Mouse (Mus musculus) stomach, embryonic 15.5 days (tissue): ENCODE results near the gene BC030870. TPM values are rescaled to one million over a fixed set of nuclear protein-coding genes. Genes with fewer than 3 reads are reported as not detected.
A peak's percentile ranks its signal among the peaks of the same experiment; 100 is the strongest.
"Not testable (repeated sequence)": the region's sequence is repeated elsewhere in the genome, so short reads cannot be mapped to it uniquely, and the experiment has no call there.

Experiments used
- ATAC-seq: fragments of 200-750 bp; cut with Nextera tagmentation; 2 replicates; pipeline ENCODE4 v1.8.0; 2017; ENCODE audit warnings: low read depth, moderate number of reproducible peaks, moderate TSS enrichment; ENCODE audit not compliant: insufficient read depth, low FRiP score
- H3K27ac ChIP-seq: fragments of 300-500 bp; sonication (generic); 2 replicates; pipeline ENCODE4 v1.5.1; 2015; ENCODE audit warnings: mild to moderate bottlenecking, inconsistent platforms
- H3K27me3 ChIP-seq: fragments of 300-500 bp; sonication (generic); replicated peaks from 2 replicates; pipeline ENCODE4 v1.6.1; 2015; ENCODE audit warnings: inconsistent platforms
- H3K36me3 ChIP-seq: fragments of 300-500 bp; sonication (generic); 2 replicates; pipeline ENCODE4 v1.6.1; 2015; ENCODE audit warnings: inconsistent platforms
- H3K4me1 ChIP-seq: fragments of 300-500 bp; sonication (generic); 2 replicates; pipeline ENCODE4 v1.6.1; 2015; ENCODE audit warnings: inconsistent platforms
- H3K4me2 ChIP-seq: fragments of 300-500 bp; sonication (generic); 2 replicates; pipeline ENCODE4 v1.6.1; 2015; ENCODE audit warnings: mild to moderate bottlenecking, inconsistent platforms
- H3K4me3 ChIP-seq: fragments of 300-500 bp; sonication (generic); replicated peaks from 2 replicates; pipeline ENCODE4 v1.5.1; 2015; ENCODE audit warnings: inconsistent platforms
- H3K9ac ChIP-seq: fragments of 300-500 bp; sonication (generic); 2 replicates; pipeline ENCODE4 v1.6.1; 2015; ENCODE audit warnings: inconsistent platforms
- H3K9me3 ChIP-seq: fragments of 300-500 bp; sonication (generic); 2 replicates; pipeline ENCODE4 v1.6.1; 2016; ENCODE audit warnings: inconsistent platforms
- WGBS: fragments of 180-500 bp; shearing (Covaris S2); methylation state at CpG from one replicate; pipeline ENCODE4 v1.1.7; 2015; 5-methylcytosine and 5-hydroxymethylcytosine counted together
- polyA plus RNA-seq: library from polyadenylated mRNA; unstranded; fragments of >200 nt; fragmentation: Nextera tagmentation; extraction: Ambion mirVana; gene quantifications from 2 replicates; pipeline ENCODE4 v1.2.1, GENCODE M21; 2015

BC030870 gene
- polyA plus RNA-seq, result 9.8 and 12.5 TPM in 2 replicates

- H3K27ac ChIP-seq, result peak within 1 kb of the TSS; percentile 16; the same call in 1 of the 2 replicates
- no peaks in the 10 kb centered on the region for H3K4me1 ChIP-seq
- peak; percentile 88 for ATAC-seq
- peak within 1 kb of the TSS; percentile 29 for H3K4me3 ChIP-seq
- no peaks in the 10 kb centered on the region for H3K9me3 ChIP-seq
- H3K4me2 ChIP-seq, result peak within 1 kb of the TSS; percentile 32
- H3K9ac ChIP-seq, result no peak within 1 kb of the TSS
- H3K27me3 ChIP-seq, result no peaks in the 10 kb centered on the region
- H3K36me3 ChIP-seq, result no peaks in the 10 kb centered on the region
- WGBS, result 31% methylated on average over 15 of the region's 15 CpGs
Observed at GRCm38 (mm10) chr8:65129199-65129788, at the start of gene BC030870. Gene BC030870, minus strand, starts transcription at chr8:65129563.

GRCm38 (mm10) chr8:65174746-65175476 lies 45.5 kb upstream of the BC030870 start:
- H3K4me2 ChIP-seq, result no peak overlapping the region
- no peak overlapping the region for H3K9ac ChIP-seq
- no peaks in the 10 kb centered on the region for H3K9me3 ChIP-seq
- 71% methylated on average over 3 of the region's 3 CpGs for WGBS
- H3K27ac ChIP-seq, result no peak overlapping the region
- ATAC-seq, result no peak
- no peak overlapping the region for H3K4me3 ChIP-seq
- no peaks in the 10 kb centered on the region for H3K4me1 ChIP-seq
- H3K27me3 ChIP-seq, result no peaks in the 10 kb centered on the region
- H3K36me3 ChIP-seq, result no peaks in the 10 kb centered on the region

- no peak overlapping the region for H3K4me3 ChIP-seq
- H3K4me1 ChIP-seq, result no peaks in the 10 kb centered on the region
- no peaks in the 10 kb centered on the region for H3K9me3 ChIP-seq
- no peaks in the 10 kb centered on the region for H3K27me3 ChIP-seq
- H3K27ac ChIP-seq, result no peak overlapping the region
- no peak overlapping the region for H3K9ac ChIP-seq
- 85% methylated on average over 3 of the region's 3 CpGs for WGBS
- no peaks in the 10 kb centered on the region for H3K36me3 ChIP-seq
- ATAC-seq, result no peak
- H3K4me2 ChIP-seq, result no peak overlapping the region
Observed at GRCm38 (mm10) chr8:65169184-65169583, 39.8 kb upstream of the BC030870 start.

GRCm38 (mm10) chr8:65160676-65161075 lies 31.3 kb upstream of the BC030870 start:
- not testable (repeated sequence) for H3K9ac ChIP-seq, H3K36me3 ChIP-seq, H3K4me1 ChIP-seq, H3K27me3 ChIP-seq, ATAC-seq, H3K27ac ChIP-seq, H3K4me2 ChIP-seq, H3K9me3 ChIP-seq, H3K4me3 ChIP-seq
- 53% methylated on average over 1 of the region's 1 CpGs for WGBS

- no peak overlapping the region for H3K9ac ChIP-seq
- no peak overlapping the region for H3K4me2 ChIP-seq
- WGBS, result 65% methylated on average over 14 of the region's 14 CpGs
- H3K4me3 ChIP-seq, result no peak overlapping the region
- no peaks in the 10 kb centered on the region for H3K36me3 ChIP-seq
- no peak for ATAC-seq
- no peaks in the 10 kb centered on the region for H3K27me3 ChIP-seq
- H3K27ac ChIP-seq, result no peak overlapping the region
- no peaks in the 10 kb centered on the region for H3K4me1 ChIP-seq
- H3K9me3 ChIP-seq, result no peaks in the 10 kb centered on the region
Observed at GRCm38 (mm10) chr8:65159096-65159748, 29.9 kb upstream of the BC030870 start.

- no peak overlapping the region for H3K4me2 ChIP-seq
- H3K27me3 ChIP-seq, result no peaks in the 10 kb centered on the region
- 61% methylated on average over 4 of the region's 4 CpGs for WGBS
- no peak for ATAC-seq
- no peak overlapping the region for H3K9ac ChIP-seq
- no peak overlapping the region for H3K27ac ChIP-seq
- no peak overlapping the region for H3K4me3 ChIP-seq
- no peaks in the 10 kb centered on the region for H3K36me3 ChIP-seq
- H3K4me1 ChIP-seq, result no peaks in the 10 kb centered on the region
- no peaks in the 10 kb centered on the region for H3K9me3 ChIP-seq
Observed at GRCm38 (mm10) chr8:65157901-65158300, 28.5 kb upstream of the BC030870 start.

- no peak overlapping the region for H3K9ac ChIP-seq
- no peaks in the 10 kb centered on the region for H3K27me3 ChIP-seq
- no peaks in the 10 kb centered on the region for H3K36me3 ChIP-seq
- no peak for ATAC-seq
- WGBS, result 65% methylated on average over 3 of the region's 3 CpGs
- H3K27ac ChIP-seq, result no peak overlapping the region
- no peak overlapping the region for H3K4me3 ChIP-seq
- H3K4me2 ChIP-seq, result no peak overlapping the region
- H3K9me3 ChIP-seq, result no peaks in the 10 kb centered on the region
- H3K4me1 ChIP-seq, result no peaks in the 10 kb centered on the region
Observed at GRCm38 (mm10) chr8:65138830-65139466, 9.6 kb upstream of the BC030870 start.

- no peaks in the 10 kb centered on the region for H3K4me1 ChIP-seq
- H3K27ac ChIP-seq, result no peak overlapping the region
- H3K9me3 ChIP-seq, result no peaks in the 10 kb centered on the region
- ATAC-seq, result 0 out of 2 replicates have a peak, but pooled peaks have one; percentile 5
- H3K36me3 ChIP-seq, result no peaks in the 10 kb centered on the region
- no peak overlapping the region for H3K9ac ChIP-seq
- no peaks in the 10 kb centered on the region for H3K27me3 ChIP-seq
- no peak overlapping the region for H3K4me2 ChIP-seq
- WGBS, result 73% methylated on average over 3 of the region's 3 CpGs
- H3K4me3 ChIP-seq, result no peak overlapping the region
Observed at GRCm38 (mm10) chr8:65126454-65126853, 2.9 kb downstream of the BC030870 start.

- H3K4me3 ChIP-seq, result no peak overlapping the region
- H3K4me2 ChIP-seq, result no peak overlapping the region
- H3K27ac ChIP-seq, result no peak overlapping the region
- WGBS, result 55% methylated on average over 1 of the region's 1 CpGs
- H3K27me3 ChIP-seq, result no peaks in the 10 kb centered on the region
- H3K36me3 ChIP-seq, result no peaks in the 10 kb centered on the region
- no peaks in the 10 kb centered on the region for H3K4me1 ChIP-seq
- no peak overlapping the region for H3K9ac ChIP-seq
- ATAC-seq, result 0 out of 2 replicates have a peak, but pooled peaks have one; percentile 15
- no peaks in the 10 kb centered on the region for H3K9me3 ChIP-seq
Observed at GRCm38 (mm10) chr8:65126014-65126413, 3.3 kb downstream of the BC030870 start.

- no peaks in the 10 kb centered on the region for H3K4me1 ChIP-seq
- H3K4me2 ChIP-seq, result no peak overlapping the region
- 73% methylated on average over 6 of the region's 6 CpGs for WGBS
- no peaks in the 10 kb centered on the region for H3K27me3 ChIP-seq
- H3K9me3 ChIP-seq, result no peaks in the 10 kb centered on the region
- no peak overlapping the region for H3K9ac ChIP-seq
- no peak overlapping the region for H3K27ac ChIP-seq
- H3K4me3 ChIP-seq, result no peak overlapping the region
- no peak for ATAC-seq
- H3K36me3 ChIP-seq, result no peaks in the 10 kb centered on the region
Observed at GRCm38 (mm10) chr8:65112092-65112491, 17.3 kb downstream of the BC030870 start.

GRCm38 (mm10) chr8:65110285-65110691 lies 19.1 kb downstream of the BC030870 start:
- Histone ChIP-seq H3K4me2 (no peak overlapping the region), H3K36me3 (no peaks in the 10 kb centered on the region), H3K9ac (no peak overlapping the region), H3K27ac (no peak overlapping the region), H3K4me1 (no peaks in the 10 kb centered on the region), H3K27me3 (no peaks in the 10 kb centered on the region), H3K9me3 (no peaks in the 10 kb centered on the region), H3K4me3 (no peak overlapping the region)
- 37% methylated on average over 5 of the region's 5 CpGs for WGBS
- no peak for ATAC-seq

- H3K9ac ChIP-seq, result no peak overlapping the region
- no peaks in the 10 kb centered on the region for H3K27me3 ChIP-seq
- H3K4me3 ChIP-seq, result no peak overlapping the region
- H3K36me3 ChIP-seq, result no peaks in the 10 kb centered on the region
- no peak overlapping the region for H3K4me2 ChIP-seq
- H3K27ac ChIP-seq, result no peak overlapping the region
- H3K4me1 ChIP-seq, result no peaks in the 10 kb centered on the region
- ATAC-seq, result no peak
- WGBS, result 63% methylated on average over 6 of the region's 6 CpGs
- H3K9me3 ChIP-seq, result no peaks in the 10 kb centered on the region
Observed at GRCm38 (mm10) chr8:65108936-65109335, 20.4 kb downstream of the BC030870 start.
